Mouse (Mus musculus) lung, postnatal 0 days (tissue): ENCODE measurements at regions not wholly inside any gene's neighbourhood (a gene's known extent, or its start where the extent isn't known, plus 50 kb on each side); places are given as distances from the start of the nearest gene placed in this dataset.

Source experiments
- CTCF ChIP-seq: IDR thresholded peaks from 2 replicates; pipeline ENCODE4 v1.5.1; 2016; ENCODE audit warnings: antibody characterized with exemption, mild to moderate bottlenecking
- EP300 ChIP-seq: IDR thresholded peaks from 2 replicates; pipeline ENCODE4 v1.6.1; 2016; ENCODE audit warnings: antibody characterized with exemption, mild to moderate bottlenecking, control low read depth

- TF ChIP-seq CTCF (no peak), EP300 (no peak)
Observed at GRCm38 (mm10) chr5:132923365-132923764, 380.2 kb upstream of the Auts2 start.
